Comparison of ENCODE assay signal across 7 mouse cellular contexts in the genomic region with DNA sequence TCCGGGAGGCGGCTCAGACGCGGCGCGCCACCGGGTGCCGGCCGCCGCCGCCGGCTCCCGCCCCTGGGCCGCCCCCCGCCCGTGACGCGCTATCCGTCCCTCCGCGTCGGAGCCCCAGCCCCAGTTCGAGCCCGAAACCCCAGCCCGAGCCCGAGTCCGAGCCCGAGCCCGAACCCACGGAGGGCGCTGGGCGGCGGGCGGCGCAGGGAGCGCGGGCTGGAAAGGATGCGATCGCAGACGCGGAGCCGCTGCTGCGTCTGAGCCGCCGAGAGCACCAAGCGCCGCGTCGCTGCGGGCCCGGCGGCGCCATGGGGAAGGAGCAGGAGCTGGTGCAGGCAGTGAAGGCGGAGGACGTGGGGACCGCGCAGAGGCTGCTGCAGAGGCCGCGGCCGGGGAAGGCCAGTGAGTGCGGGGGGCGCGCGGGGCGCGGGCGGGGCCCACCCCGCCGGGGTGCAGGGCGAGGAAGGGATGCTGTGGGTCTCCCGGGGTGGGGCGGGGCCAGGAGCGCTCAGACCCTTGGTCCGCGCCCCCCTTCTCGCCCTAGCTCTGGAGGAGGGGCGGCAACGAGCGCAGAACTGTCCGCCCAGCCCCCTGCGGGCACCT. TPM values are rescaled to one million over a fixed set of nuclear protein-coding genes. Genes with fewer than 3 reads are reported as not detected.
DNase-seq lines count a peak whose midpoint lies in the region; ATAC-seq and TF ChIP-seq lines count a peak whose summit lies in the region.

No protein-coding gene starts in this region.

- H3K9me3 ChIP-seq in forebrain, embryonic 15.5 days, result no peaks in the 10 kb centered on the region
- H3K9me3 ChIP-seq in kidney, postnatal 0 days (replicated peaks; ENCODE audit: low read length), result no peaks in the 10 kb centered on the region
- H3K9me3 ChIP-seq in midbrain, embryonic 13.5 days, result no peaks in the 10 kb centered on the region

- peaks cover 37% of the 10 kb centered on the region for H3K4me1 ChIP-seq in forebrain, embryonic 15.5 days
- no peaks in the 10 kb centered on the region; the same call in 1 of the 2 replicates for H3K4me1 ChIP-seq in kidney, postnatal 0 days (replicated peaks; ENCODE audit: insufficient read depth, low read length)
- peaks cover 39% of the 10 kb centered on the region for H3K4me1 ChIP-seq in midbrain, embryonic 13.5 days (replicated peaks)

- H3K4me3 ChIP-seq in forebrain, embryonic 15.5 days, result peak overlapping the region; percentile 79
- peak overlapping the region; percentile 71 for H3K4me3 ChIP-seq in kidney, postnatal 0 days (replicated peaks; ENCODE audit: low read depth, low read length)
- peak overlapping the region; percentile 90 for H3K4me3 ChIP-seq in midbrain, embryonic 13.5 days (replicated peaks)

- H3K27me3 ChIP-seq in forebrain, embryonic 15.5 days, result no peaks in the 10 kb centered on the region
- H3K27me3 ChIP-seq in kidney, postnatal 0 days (ENCODE audit: insufficient read depth, low read length), result no peaks in the 10 kb centered on the region
- no peaks in the 10 kb centered on the region for H3K27me3 ChIP-seq in midbrain, embryonic 13.5 days

- no peak for TF ChIP-seq CTCF in kidney, postnatal 0 days (IDR thresholded peaks at IDR 0.05; ENCODE audit: low read depth)

- DNase-seq in right cerebral cortex, postnatal 10 days (ENCODE audit: low spot score in 2 of 2), result peak; percentile 62 to 67
- DNase-seq in right cerebral cortex, adult 2 months (ENCODE audit: low spot score in 2 of 2), result no peak
- DNase-seq in cerebellum, adult 18-20 months, result peak; percentile 50 to 71
- DNase-seq in kidney, postnatal 0 days (ENCODE audit: low spot score), result peak; percentile 59
- no peak for DNase-seq in urinary bladder, postnatal 14 days (ENCODE audit: low spot score)

- H3K36me3 ChIP-seq in forebrain, embryonic 15.5 days, result no peaks in the 10 kb centered on the region
- no peaks in the 10 kb centered on the region for H3K36me3 ChIP-seq in kidney, postnatal 0 days (ENCODE audit: insufficient read depth, low read length)
- H3K36me3 ChIP-seq in midbrain, embryonic 13.5 days, result no peaks in the 10 kb centered on the region

- 0% methylated on average over 38 of the region's 81 CpGs for WGBS in forebrain, embryonic 15.5 days
- under 1% methylated on average over 38 of the region's 81 CpGs for WGBS in kidney, postnatal 0 days
- WGBS in midbrain, embryonic 13.5 days, result under 1% methylated on average over 75 of the region's 81 CpGs

- ATAC-seq in forebrain, embryonic 15.5 days (replicated peaks), result peak; percentile 67
- peak; percentile 42 for ATAC-seq in kidney, postnatal 0 days (replicated peaks; ENCODE audit: low FRiP score, low read depth)
- peak; percentile 81 for ATAC-seq in midbrain, embryonic 13.5 days

- peak overlapping the region; percentile 91 for H3K27ac ChIP-seq in forebrain, embryonic 15.5 days (replicated peaks)
- 0 out of 2 replicates have a peak overlapping the region, but pooled peaks have one; percentile 36 for H3K27ac ChIP-seq in kidney, postnatal 0 days
- H3K27ac ChIP-seq in midbrain, embryonic 13.5 days, result peak overlapping the region; percentile 97

- peak overlapping the region; percentile 93 for H3K9ac ChIP-seq in forebrain, embryonic 15.5 days (replicated peaks)
- peak overlapping the region; percentile 67 for H3K9ac ChIP-seq in kidney, postnatal 0 days (ENCODE audit: low read depth, low read length)
- peak overlapping the region; percentile 95 for H3K9ac ChIP-seq in midbrain, embryonic 13.5 days (replicated peaks)

- H3K4me2 ChIP-seq in forebrain, embryonic 15.5 days (replicated peaks), result peak overlapping the region; percentile 69
- H3K4me2 ChIP-seq in kidney, postnatal 0 days (ENCODE audit: low read length), result peak overlapping the region; percentile 99
- peak overlapping the region; percentile 86 for H3K4me2 ChIP-seq in midbrain, embryonic 13.5 days (replicated peaks)

RNA-seq across cellular contexts. Expression of gene Caskin1, which starts 0.4 kb away (rescaled TPM):
- 25.6 and 26.4 TPM in 2 replicates for polyA plus RNA-seq in forebrain, embryonic 15.5 days (2015; fragmentation: Nextera tagmentation; extraction: Ambion mirVana)
- 0.82 and 1.1 TPM in 2 replicates for polyA plus RNA-seq in kidney, postnatal 0 days (2015; fragmentation: Nextera tagmentation; extraction: Ambion mirVana)
- 24.7 and 29.1 TPM in 2 replicates for polyA plus RNA-seq in midbrain, embryonic 13.5 days (2015; fragmentation: Nextera tagmentation; extraction: Ambion mirVana)

RNA-seq across cellular contexts. Expression of gene Mlst8, which starts 9.9 kb away (rescaled TPM):
- polyA plus RNA-seq in forebrain, embryonic 15.5 days (2015; fragmentation: Nextera tagmentation; extraction: Ambion mirVana), result 35.2 and 36.4 TPM in 2 replicates
- 24.1 and 24.2 TPM in 2 replicates for polyA plus RNA-seq in kidney, postnatal 0 days (2015; fragmentation: Nextera tagmentation; extraction: Ambion mirVana)
- polyA plus RNA-seq in midbrain, embryonic 13.5 days (2015; fragmentation: Nextera tagmentation; extraction: Ambion mirVana), result 38.6 and 41.4 TPM in 2 replicates

RNA-seq across cellular contexts. Expression of gene Bricd5, which starts 15.1 kb away (rescaled TPM):
- 0.40 TPM in 1 of 2 replicates, not detected in the other for polyA plus RNA-seq in forebrain, embryonic 15.5 days (2015; fragmentation: Nextera tagmentation; extraction: Ambion mirVana)
- polyA plus RNA-seq in kidney, postnatal 0 days (2015; fragmentation: Nextera tagmentation; extraction: Ambion mirVana), result 1.2 and 1.6 TPM in 2 replicates
- polyA plus RNA-seq in midbrain, embryonic 13.5 days (2015; fragmentation: Nextera tagmentation; extraction: Ambion mirVana), result not detected in 2 replicates

RNA-seq across cellular contexts. Expression of gene Pgp, which starts 18.6 kb away (rescaled TPM):
- 51.0 and 54.0 TPM in 2 replicates for polyA plus RNA-seq in forebrain, embryonic 15.5 days (2015; fragmentation: Nextera tagmentation; extraction: Ambion mirVana)
- polyA plus RNA-seq in kidney, postnatal 0 days (2015; fragmentation: Nextera tagmentation; extraction: Ambion mirVana), result 61.7 and 64.0 TPM in 2 replicates
- polyA plus RNA-seq in midbrain, embryonic 13.5 days (2015; fragmentation: Nextera tagmentation; extraction: Ambion mirVana), result 48.3 and 54.9 TPM in 2 replicates

RNA-seq across cellular contexts. Expression of gene E4f1, which starts 18.6 kb away (rescaled TPM):
- polyA plus RNA-seq in forebrain, embryonic 15.5 days (2015; fragmentation: Nextera tagmentation; extraction: Ambion mirVana), result 44.0 and 44.9 TPM in 2 replicates
- 9.8 and 12.0 TPM in 2 replicates for polyA plus RNA-seq in kidney, postnatal 0 days (2015; fragmentation: Nextera tagmentation; extraction: Ambion mirVana)
- 44.0 and 45.1 TPM in 2 replicates for polyA plus RNA-seq in midbrain, embryonic 13.5 days (2015; fragmentation: Nextera tagmentation; extraction: Ambion mirVana)

Comparison
In these comparisons a context has a peak if more than half of its experiments do, and no peak if none do; other contexts are left out.
1. DNase-seq: peak in right cerebral cortex, postnatal 10 days (2 of 2), cerebellum, adult 18-20 months (2 of 2) and kidney, postnatal 0 days (single experiment); none in right cerebral cortex, adult 2 months (0 of 2) and urinary bladder, postnatal 14 days (single experiment).
2. H3K27ac ChIP-seq: peak in every context shown above with its lines; median percentile 97 in midbrain, embryonic 13.5 days; 91 in forebrain, embryonic 15.5 days; 36 in kidney, postnatal 0 days.
3. RNA of gene Caskin1, which starts 0.4 kb away (polyA plus RNA-seq): 24.7 to 29.1 TPM in midbrain, embryonic 13.5 days and 25.6 to 26.4 TPM in forebrain, embryonic 15.5 days; 0.82 to 1.1 TPM in kidney, postnatal 0 days; every median in the first group is over 10 times any median in the second.
4. Peak in every context shown above with its lines, with median percentiles within 50 percentile points of each other: ATAC-seq, H3K4me2 ChIP-seq, H3K4me3 ChIP-seq and H3K9ac ChIP-seq.